Mouse (Mus musculus): ENCODE measurements at regions not wholly inside any gene's neighbourhood (a gene's known extent, or its start where the extent isn't known, plus 50 kb on each side); places are given as distances from the start of the nearest gene placed in this dataset.

- no peak for ATAC-seq (replicated peaks; ENCODE audit: poor library complexity)
These were observed 151.9 kb downstream of the Drd1 start for GRCm38 (mm10) chr13:53903626-53904025.

GRCm38 (mm10) chr13:53902831-53903230, 152.7 kb downstream of the Drd1 start:
- ATAC-seq (replicated peaks; ENCODE audit: poor library complexity): no peak

GRCm38 (mm10) chr13:53900406-53901025, 155.0 kb downstream of the Drd1 start:
- ATAC-seq (replicated peaks; ENCODE audit: poor library complexity): no peak

- ATAC-seq (replicated peaks; ENCODE audit: poor library complexity): no peak
These were observed 157.2 kb downstream of the Drd1 start for GRCm38 (mm10) chr13:53898351-53898750.

- ATAC-seq (replicated peaks; ENCODE audit: poor library complexity): no peak
These were observed 158.3 kb downstream of the Drd1 start for GRCm38 (mm10) chr13:53897176-53897575.

- ATAC-seq (replicated peaks; ENCODE audit: poor library complexity): no peak
These were observed 167.1 kb downstream of the Drd1 start for GRCm38 (mm10) chr13:53888411-53888810.

GRCm38 (mm10) chr13:53885756-53886155, 169.7 kb downstream of the Drd1 start:
- no peak for ATAC-seq (replicated peaks; ENCODE audit: poor library complexity)

GRCm38 (mm10) chr13:53883206-53883605, 172.3 kb downstream of the Drd1 start:
- ATAC-seq (replicated peaks; ENCODE audit: poor library complexity): no peak

GRCm38 (mm10) chr13:53880466-53881250, 174.8 kb downstream of the Drd1 start:
- no peak for ATAC-seq (replicated peaks; ENCODE audit: poor library complexity)

- no peak for ATAC-seq (replicated peaks; ENCODE audit: poor library complexity)
These were observed 180.0 kb downstream of the Drd1 start for GRCm38 (mm10) chr13:53875546-53875945.

GRCm38 (mm10) chr13:53865323-53865722, 190.2 kb downstream of the Drd1 start:
- ATAC-seq (replicated peaks; ENCODE audit: poor library complexity): no peak

GRCm38 (mm10) chr13:53862336-53862735, 193.2 kb downstream of the Drd1 start:
- no peak for ATAC-seq (replicated peaks; ENCODE audit: poor library complexity)

GRCm38 (mm10) chr13:53854196-53854595, 201.3 kb downstream of the Drd1 start:
- no peak for ATAC-seq (replicated peaks; ENCODE audit: poor library complexity)

- ATAC-seq (replicated peaks; ENCODE audit: poor library complexity): no peak
These were observed 205.4 kb downstream of the Drd1 start for GRCm38 (mm10) chr13:53850146-53850545.

GRCm38 (mm10) chr13:53846221-53846620, 209.3 kb downstream of the Drd1 start:
- no peak for ATAC-seq (replicated peaks; ENCODE audit: poor library complexity)

- no peak for ATAC-seq (replicated peaks; ENCODE audit: poor library complexity)
These were observed 209.7 kb downstream of the Drd1 start for GRCm38 (mm10) chr13:53845786-53846185.

GRCm38 (mm10) chr13:53825957-53826580, 229.4 kb downstream of the Drd1 start:
- ATAC-seq (replicated peaks; ENCODE audit: poor library complexity): no peak

- no peak for ATAC-seq (replicated peaks; ENCODE audit: poor library complexity)
These were observed 233.4 kb downstream of the Drd1 start for GRCm38 (mm10) chr13:53822061-53822460.

- ATAC-seq (replicated peaks; ENCODE audit: poor library complexity): no peak
These were observed 239.9 kb downstream of the Drd1 start for GRCm38 (mm10) chr13:53815629-53816028.

GRCm38 (mm10) chr13:53814088-53814487, 241.4 kb downstream of the Drd1 start:
- no peak for ATAC-seq (replicated peaks; ENCODE audit: poor library complexity)

GRCm38 (mm10) chr13:53811862-53812261, 243.6 kb downstream of the Drd1 start:
- peak; percentile 42; the same call in 1 of the 2 replicates for ATAC-seq (replicated peaks; ENCODE audit: poor library complexity)

GRCm38 (mm10) chr13:53811151-53811550, 244.4 kb downstream of the Drd1 start:
- ATAC-seq (replicated peaks; ENCODE audit: poor library complexity): no peak
